8 mouse cellular contexts compared by ENCODE assay signal in genomic region chr2:177836756-177837155, GRCm38 (mm10). TPM values are rescaled to one million over a fixed set of nuclear protein-coding genes. Genes with fewer than 3 reads are reported as not detected.
DNase-seq lines count a peak whose midpoint lies in the region; TF ChIP-seq lines count a peak whose summit lies in the region.
"Not testable (repeated sequence)": the region's sequence is repeated elsewhere in the genome, so short reads cannot be mapped to it uniquely, and the experiment has no call there.

No protein-coding gene starts in this region.

- peak overlapping the region; percentile 71; the same call in 1 of the 2 replicates for H3K27ac ChIP-seq in ES-E14 (ENCODE audit: insufficient read depth, low read depth, low read length, poor library complexity, severe bottlenecking)
- H3K27ac ChIP-seq in liver, adult 2 months (replicated peaks; ENCODE audit: insufficient read depth, low read depth, low read length): not testable (repeated sequence)

- in situ Hi-C loops in ES-E14 (cut with MboI; ENCODE audit: low sequenced_read_pairs in 2 of 2, unreplicated experiment in 2 of 2): not testable (repeated sequence)

- not testable (repeated sequence) for H3K79me2 ChIP-seq in liver, adult 2 months (ENCODE audit: control insufficient read depth, insufficient read depth, low read length)

- not testable (repeated sequence) for H3K4me1 ChIP-seq in ES-E14 (ENCODE audit: control insufficient read depth in 2 of 2, insufficient read depth in 2 of 2, low read length in 2 of 2, poor library complexity in 1 of 2); liver, adult 2 months (ENCODE audit: control insufficient read depth, insufficient read depth, low read length)

- H3K9me3 ChIP-seq in ES-E14 (ENCODE audit: control insufficient read depth, insufficient read depth, low read depth, low read length): not testable (repeated sequence)

- not testable (repeated sequence) for H3K4me3 ChIP-seq in ES-E14 (ENCODE audit: insufficient read depth in 1 of 2, low read depth in 1 of 2, low read length in 2 of 2, poor library complexity in 1 of 2, severe bottlenecking in 1 of 2); liver, adult 2 months (ENCODE audit: insufficient read depth, low read depth, low read length)

- H3K9ac ChIP-seq in ES-E14 (ENCODE audit: insufficient read depth, low read depth, low read length, poor library complexity, severe bottlenecking); liver, adult 2 months (ENCODE audit: low read depth, low read length): not testable (repeated sequence)

- TF ChIP-seq CTCF in liver, adult 2 months (IDR thresholded peaks at IDR 0.05; ENCODE audit: low read depth, low read length): not testable (repeated sequence)

- TF ChIP-seq POLR2A in liver, adult 2 months (IDR thresholded peaks at IDR 0.05; ENCODE audit: extremely low read depth, insufficient read depth, low read length): not testable (repeated sequence)

- not testable (repeated sequence) for H3K36me3 ChIP-seq in ES-E14 (ENCODE audit: control insufficient read depth, insufficient read depth, low read length, poor library complexity, severe bottlenecking); liver, adult 2 months (ENCODE audit: control insufficient read depth, insufficient read depth, low read length)

- peak; percentile 3 for DNase-seq in ES-CJ7 (ENCODE audit: low read depth, low spot score)
- DNase-seq in ES-E14 (ENCODE audit: low read depth, low spot score): not testable (repeated sequence)
- peak; percentile 2 for DNase-seq in R1 (ENCODE audit: low read depth, low spot score)
- DNase-seq in adrenal gland, adult (ENCODE audit: inconsistent age in 2 of 2, low spot score in 1 of 2): peak; percentile 27 to 92
- DNase-seq in adrenal gland, adult 2 months: peak; percentile 77
- DNase-seq in adrenal gland, adult 8-10 months: peak; percentile 63
- DNase-seq in heart, adult 11 months: peak; percentile 90
- peak; percentile 6 for DNase-seq in liver, adult 2 months (ENCODE audit: extremely low read depth, low read depth, low spot score)

- H3K27me3 ChIP-seq in liver, adult 2 months (ENCODE audit: control insufficient read depth, insufficient read depth, low read length): not testable (repeated sequence)

RNA-seq across cellular contexts. Expression of gene Gm14325, which starts 3.4 kb away (rescaled TPM):
- 51.2 TPM in 2 replicates for total RNA-seq in ES-E14 (2012; rRNA removed)
- total RNA-seq in adrenal gland, adult 2 months (2021): 100 to 1,000 TPM; 143 to 149 TPM
- polyA plus RNA-seq in adrenal gland, adult 2 months (2012; rRNA removed): 0.54 and 1.5 TPM in 2 replicates
- total RNA-seq in adrenal gland, adult 8-10 months (2022): 100 to 1,000 TPM; 120 to 247 (median 180) TPM
- 23.4 and 34.7 TPM in 2 replicates for total RNA-seq in liver, adult 2 months (2014; rRNA removed)
- 4.0 and 5.1 TPM in 2 replicates for polyA plus RNA-seq in liver, adult 2 months (2012; rRNA removed)
